Mouse (Mus musculus) MEL (cell line): ENCODE results near the gene Ccdc151. TPM values are rescaled to one million over a fixed set of nuclear protein-coding genes. Genes with fewer than 3 reads are reported as not detected.

Source experiments
- DNase-seq: peaks from one replicate; pipeline ENCODE4 v3.0.0; 2011; ENCODE audit warnings: low read depth, low spot score
- H3K27ac ChIP-seq: 2 replicates; pipeline ENCODE4 v1.5.1; 2012; ENCODE audit warnings: low read depth, mild to moderate bottlenecking, control low read depth, low read length, moderate library complexity; ENCODE audit not compliant: control insufficient read depth
- H3K27me3 ChIP-seq, 2 experiments: fragments of 150-350 bp in 1 of 2; sonication (generic) in 1 of 2; 2 replicates each; pipeline ENCODE4 v1.6.1; 2012; ENCODE audit warnings: low read length in 2 of 2, mild to moderate bottlenecking in 2 of 2, improper control_type of control experiment in 1 of 2, moderate library complexity in 1 of 2; ENCODE audit not compliant: insufficient read depth in 2 of 2, control insufficient read depth in 1 of 2
- H3K36me3 ChIP-seq, 2 experiments: 2 replicates each; pipeline ENCODE4 v1.6.1; 2012 to 2014; ENCODE audit warnings: low read length in 2 of 2, improper control_type of control experiment in 1 of 2, inconsistent platforms in 1 of 2, mild to moderate bottlenecking in 1 of 2; ENCODE audit not compliant: insufficient read depth in 2 of 2, control insufficient read depth in 1 of 2
- H3K4me1 ChIP-seq, 2 experiments: fragments of 150-350 bp in 1 of 2; sonication (generic) in 1 of 2; 2 replicates each; pipeline ENCODE4 v1.6.1; 2012; ENCODE audit warnings: low read length in 2 of 2, improper control_type of control experiment in 1 of 2, mild to moderate bottlenecking in 1 of 2; ENCODE audit not compliant: insufficient read depth in 2 of 2, control insufficient read depth in 1 of 2
- H3K4me3 ChIP-seq, 2 experiments: fragments of 150-350 bp in 1 of 2; sonication (generic) in 1 of 2; 2 replicates each; pipeline ENCODE4 v1.5.1; 2012; ENCODE audit warnings: low read depth in 2 of 2, low read length in 2 of 2, mild to moderate bottlenecking in 2 of 2, moderate library complexity in 2 of 2, control low read depth in 1 of 2, improper control_type of control experiment in 1 of 2; ENCODE audit not compliant: control insufficient read depth in 1 of 2, insufficient read depth in 1 of 2
- H3K79me2 ChIP-seq: 2 replicates; pipeline ENCODE4 v1.6.1; 2012; ENCODE audit warnings: mild to moderate bottlenecking, low read length, moderate library complexity; ENCODE audit not compliant: control insufficient read depth, poor library complexity, insufficient read depth
- H3K9ac ChIP-seq: 2 replicates; pipeline ENCODE4 v1.6.1; 2012; ENCODE audit warnings: low read depth, mild to moderate bottlenecking, control low read depth, low read length, moderate library complexity; ENCODE audit not compliant: control insufficient read depth, poor library complexity, severe bottlenecking
- H3K9me3 ChIP-seq: fragments of 150-350 bp; sonication (generic); replicated peaks from 2 replicates; pipeline ENCODE4 v1.6.1; 2012; ENCODE audit warnings: mild to moderate bottlenecking, low read length, improper control_type of control experiment, moderate library complexity; ENCODE audit not compliant: insufficient read depth
- CHD1 ChIP-seq: IDR thresholded peaks from 2 replicates; pipeline ENCODE4 v1.6.1; 2012; ENCODE audit warnings: low read depth, mild to moderate bottlenecking, inconsistent platforms, low read length, improper control_type of control experiment
- CTCF ChIP-seq, 3 experiments: IDR thresholded peaks in 2 of 3; conservative IDR thresholded peaks in 1 of 3; 2 replicates each; pipeline ENCODE4 v1.5.1; 2011 to 2012; ENCODE audit warnings: low read length in 3 of 3, low read depth in 2 of 3, mild to moderate bottlenecking in 2 of 3, improper control_type of control experiment in 1 of 3, inconsistent platforms in 1 of 3, mixed read lengths in 1 of 3, moderate library complexity in 1 of 3; ENCODE audit not compliant: control insufficient read depth in 1 of 3, insufficient read depth in 1 of 3, poor library complexity in 1 of 3, severe bottlenecking in 1 of 3
- ELF1 ChIP-seq: IDR thresholded peaks from 2 replicates; pipeline ENCODE4 v1.6.1; 2014; ENCODE audit warnings: low read depth, mild to moderate bottlenecking, inconsistent platforms, low read length, improper control_type of control experiment, moderate library complexity
- EP300 ChIP-seq, 2 experiments: IDR thresholded peaks; 2 replicates each; pipeline ENCODE4 v1.6.1; 2011; ENCODE audit warnings: improper control_type of control experiment in 2 of 2, low read length in 2 of 2, low read depth in 1 of 2, mild to moderate bottlenecking in 1 of 2
- MAZ ChIP-seq: IDR thresholded peaks from 2 replicates; pipeline ENCODE4 v1.6.1; 2012; ENCODE audit warnings: low read depth, mild to moderate bottlenecking, inconsistent platforms, low read length, improper control_type of control experiment
- TAL1 ChIP-seq: IDR thresholded peaks from 2 replicates; pipeline ENCODE4 v1.6.1; 2012; ENCODE audit warnings: mild to moderate bottlenecking, inconsistent platforms, low read length, moderate library complexity, mixed read lengths
- TBP ChIP-seq: IDR thresholded peaks from 2 replicates; pipeline ENCODE4 v1.8.0; 2011; ENCODE audit warnings: low read depth, low read length, improper control_type of control experiment
- ZC3H11A ChIP-seq: IDR thresholded peaks from 2 replicates; pipeline ENCODE4 v1.6.1; 2012; ENCODE audit warnings: low read depth, mild to moderate bottlenecking, inconsistent platforms, low read length, improper control_type of control experiment
- ZNF384 ChIP-seq: IDR thresholded peaks from 2 replicates; pipeline ENCODE4 v1.6.1; 2012; ENCODE audit warnings: low read depth, mild to moderate bottlenecking, inconsistent platforms, low read length, improper control_type of control experiment
- polyA plus RNA-seq, 2 experiments: library from polyadenylated mRNA; stranded (reverse) in 1 of 2; unstranded in 1 of 2; fragments of >175 nt in 1 of 2; fragments of >200 nt in 1 of 2; gene quantifications; 2 replicates each; pipeline versions ENCODE4 v1.2.1 to v1.2.4; 2012; ENCODE audit warnings: low replicate concordance in 2 of 2, low read depth in 1 of 2; ENCODE audit not compliant: insufficient read length in 2 of 2, insufficient read depth in 1 of 2, missing spikeins in 1 of 2
- total RNA-seq: library from RNA; depleted of rRNA; stranded (reverse); fragments of 300-350 nt; gene quantifications from 2 replicates; pipeline ENCODE4 v1.2.3, GENCODE M21; 2012

Ccdc151 gene
- total and polyA plus RNA-seq, 3 experiments = 0.19 to 0.99 TPM; not detected in 1

- Histone ChIP-seq H3K27me3 (no peaks in the 10 kb centered on the region), H3K9me3 (no peaks in the 10 kb centered on the region), H3K36me3 (peaks cover 0 to 11% of the 10 kb centered on the region in 2 experiments; a peak in 2 of 4 replicates), H3K4me3 (no peak overlapping the region), H3K79me2 (peaks cover 1% of the 10 kb centered on the region; the same call in 1 of the 2 replicates), H3K4me1 (peaks cover 7 to 20% of the 10 kb centered on the region in 2 experiments), H3K9ac (no peak overlapping the region), H3K27ac (no peak overlapping the region)
- TF ChIP-seq TAL1 = no peak
- TF ChIP-seq CTCF (IDR thresholded peaks at IDR 0.05 in 2 of 3, conservative IDR thresholded peaks at IDR 0.05 in 1 of 3; ENCODE audit: control insufficient read depth in 1 of 3, insufficient read depth in 1 of 3, low read depth in 2 of 3, low read length in 3 of 3, poor library complexity in 1 of 3, severe bottlenecking in 1 of 3) = peak in 1 of 3 experiments; percentile 87; a peak in 2 of 6 replicates
- peak; percentile 79 for DNase-seq
These were observed 50.5 kb downstream of the Ccdc151 start for GRCm38 (mm10) chr9:21951977-21952376.

DNA sequence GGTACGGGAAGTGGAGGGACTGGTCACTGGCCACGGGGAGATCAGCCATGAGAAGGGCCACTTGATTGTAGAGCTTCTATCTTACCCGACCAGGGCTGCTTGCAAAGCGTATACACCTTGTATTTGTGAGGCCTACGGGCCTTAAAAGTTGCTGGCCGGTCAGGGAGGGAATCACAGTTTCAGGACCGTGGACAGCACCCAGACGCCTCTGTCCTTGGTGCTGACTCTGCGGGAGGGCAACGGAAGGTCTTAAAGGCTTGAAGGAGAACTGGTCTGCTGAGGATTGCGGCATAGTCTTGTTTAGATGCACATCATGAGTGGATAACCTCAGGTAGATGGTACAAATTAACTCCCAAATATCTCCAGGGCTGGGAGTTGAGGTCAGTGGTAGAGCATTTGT is 52.1 kb downstream of the Ccdc151 start:
- H3K9me3 ChIP-seq = no peaks in the 10 kb centered on the region
- peaks cover 1% of the 10 kb centered on the region; the same call in 1 of the 2 replicates for H3K79me2 ChIP-seq
- H3K4me3 ChIP-seq = no peak overlapping the region
- peak; percentile 94 for DNase-seq
- H3K4me1 ChIP-seq = peaks cover 5 to 20% of the 10 kb centered on the region in 2 experiments
- no peaks in the 10 kb centered on the region for H3K27me3 ChIP-seq
- H3K27ac ChIP-seq = no peak overlapping the region
- H3K36me3 ChIP-seq = peaks cover 0 to 12% of the 10 kb centered on the region in 2 experiments; a peak in 2 of 4 replicates
- no peak overlapping the region for H3K9ac ChIP-seq
- TF ChIP-seq EP300 (IDR thresholded peaks at IDR 0.05; ENCODE audit: low read depth in 1 of 2, low read length in 2 of 2) = no peak
- TF ChIP-seq ELF1 = no peak
- peak; percentile 67; the same call in 1 of the 2 replicates for TF ChIP-seq TBP
- no peak for TF ChIP-seq ZNF384
- TF ChIP-seq CHD1 = no peak
- TF ChIP-seq CTCF (IDR thresholded peaks at IDR 0.05 in 2 of 3, conservative IDR thresholded peaks at IDR 0.05 in 1 of 3; ENCODE audit: control insufficient read depth in 1 of 3, insufficient read depth in 1 of 3, low read depth in 2 of 3, low read length in 3 of 3, poor library complexity in 1 of 3, severe bottlenecking in 1 of 3) = peak in 1 of 3 experiments; percentile 58; a peak in 2 of 6 replicates
- TF ChIP-seq MAZ = no peak

GRCm38 (mm10) chr9:21948790-21949189 is 53.6 kb downstream of the Ccdc151 start:
- Histone ChIP-seq H3K79me2 (no peaks in the 10 kb centered on the region), H3K4me3 (no peak overlapping the region), H3K27me3 (no peaks in the 10 kb centered on the region), H3K9ac (no peak overlapping the region), H3K4me1 (peaks cover 0 to 13% of the 10 kb centered on the region in 2 experiments; a peak in 2 of 4 replicates), H3K36me3 (peaks cover 0 to 6% of the 10 kb centered on the region in 2 experiments; a peak in 2 of 4 replicates), H3K9me3 (no peaks in the 10 kb centered on the region), H3K27ac (no peak overlapping the region)
- no peak for DNase-seq
- TF ChIP-seq ZC3H11A (no peak), TBP (no peak)
